Mouse (Mus musculus) CH12.LX (cell line): ENCODE data around the gene Selenov. TPM values are rescaled to one million over a fixed set of nuclear protein-coding genes. Genes with fewer than 3 reads are reported as not detected.
A peak's percentile ranks its signal among the peaks of the same experiment; 100 is the strongest.

Experiments
- DNase-seq: peaks from one replicate; pipeline ENCODE4 v3.0.0-alpha.2; 2013; ENCODE audit errors: extremely low read depth
- H3K27ac ChIP-seq: 2 replicates; pipeline ENCODE4 v1.5.1; 2012; ENCODE audit warnings: low read depth, mild to moderate bottlenecking, control low read depth, moderate library complexity; ENCODE audit not compliant: insufficient read depth
- H3K27me3 ChIP-seq: replicated peaks from 2 replicates; pipeline ENCODE3; 2012; ENCODE audit warnings: inconsistent platforms
- H3K36me3 ChIP-seq, 2 experiments: replicated peaks in 1 of 2; 2 replicates each; pipeline versions ENCODE3 to v1.6.1; 2012; ENCODE audit warnings: inconsistent platforms in 1 of 2, low read length in 1 of 2, mild to moderate bottlenecking in 1 of 2, mixed read lengths in 1 of 2, moderate library complexity in 1 of 2; ENCODE audit not compliant: control insufficient read depth in 1 of 2, insufficient read depth in 1 of 2
- H3K4me1 ChIP-seq, 2 experiments: 2 replicates each; pipeline ENCODE4 v1.6.1; 2012; ENCODE audit warnings: inconsistent platforms in 1 of 2, moderate library complexity in 1 of 2; ENCODE audit not compliant: insufficient read depth in 2 of 2, control insufficient read depth in 1 of 2
- H3K4me2 ChIP-seq: 2 replicates; pipeline ENCODE4 v1.6.1; 2012; ENCODE audit warnings: low read depth, mild to moderate bottlenecking, control low read depth; ENCODE audit not compliant: poor library complexity, insufficient read depth, severe bottlenecking
- H3K4me3 ChIP-seq, 3 experiments: fragments of 150-350 bp in 1 of 3; sonication (generic) in 1 of 3; replicated peaks in 1 of 3; 2 replicates each; pipeline versions ENCODE3 to v1.5.1; 2011 to 2012; ENCODE audit warnings: low read depth in 2 of 3, low read length in 2 of 3, mild to moderate bottlenecking in 2 of 3, moderate library complexity in 2 of 3, control low read depth in 1 of 3, improper control_type of control experiment in 1 of 3, inconsistent platforms in 1 of 3, mixed read lengths in 1 of 3; ENCODE audit not compliant: poor library complexity in 1 of 3
- H3K79me2 ChIP-seq: replicated peaks from 2 replicates; pipeline ENCODE4 v1.6.1; 2012; ENCODE audit warnings: mild to moderate bottlenecking, moderate library complexity; ENCODE audit not compliant: control insufficient read depth, poor library complexity, insufficient read depth, severe bottlenecking; ENCODE audit errors: extremely low read depth
- H3K9ac ChIP-seq: 2 replicates; pipeline ENCODE4 v1.6.1; 2012; ENCODE audit warnings: low read depth, mild to moderate bottlenecking, control low read depth, moderate library complexity; ENCODE audit not compliant: insufficient read depth
- H3K9me3 ChIP-seq: replicated peaks from 2 replicates; pipeline ENCODE3; 2012; ENCODE audit warnings: low read length, inconsistent platforms, mixed read lengths
- BHLHE40 ChIP-seq: IDR thresholded peaks from 2 replicates; pipeline ENCODE4 v1.6.1; 2011; ENCODE audit warnings: mild to moderate bottlenecking, low read depth, low read length, improper control_type of control experiment
- CHD1 ChIP-seq: IDR thresholded peaks from 2 replicates; pipeline ENCODE4 v1.6.1; 2012; ENCODE audit warnings: low read depth, low read length, improper control_type of control experiment, inconsistent platforms
- CTCF ChIP-seq, 2 experiments: IDR thresholded peaks in 1 of 2; conservative IDR thresholded peaks in 1 of 2; 2 replicates each; pipeline ENCODE4 v1.5.1; 2011 to 2012; ENCODE audit warnings: low read depth in 2 of 2, low read length in 2 of 2, improper control_type of control experiment in 1 of 2, inconsistent platforms in 1 of 2, mild to moderate bottlenecking in 1 of 2, moderate library complexity in 1 of 2
- EP300 ChIP-seq: IDR thresholded peaks from 2 replicates; pipeline ENCODE4 v1.6.1; 2011; ENCODE audit warnings: low read length, improper control_type of control experiment
- GABPA ChIP-seq: IDR thresholded peaks from 2 replicates; pipeline ENCODE4 v1.6.1; 2012; ENCODE audit warnings: low read depth, low read length, improper control_type of control experiment, inconsistent platforms; ENCODE audit not compliant: insufficient replicate concordance
- JUN ChIP-seq: IDR thresholded peaks from 2 replicates; pipeline ENCODE4 v1.6.1; 2011; ENCODE audit warnings: low read depth, mild to moderate bottlenecking, low read length, improper control_type of control experiment, moderate library complexity; ENCODE audit not compliant: insufficient read depth
- MAX ChIP-seq: IDR thresholded peaks from 2 replicates; pipeline ENCODE4 v1.6.1; 2011; ENCODE audit warnings: low read length, improper control_type of control experiment
- MEF2A ChIP-seq: IDR thresholded peaks from 2 replicates; pipeline ENCODE4 v1.6.1; 2014; ENCODE audit warnings: low read depth, mild to moderate bottlenecking, inconsistent platforms, low read length, improper control_type of control experiment, borderline replicate concordance
- MXI1 ChIP-seq: IDR thresholded peaks from 2 replicates; pipeline ENCODE4 v1.6.1; 2011; ENCODE audit warnings: mild to moderate bottlenecking, low read depth, low read length, improper control_type of control experiment
- MYC ChIP-seq: IDR thresholded peaks from 2 replicates; pipeline ENCODE4 v1.6.1; 2011; ENCODE audit warnings: low read depth, mild to moderate bottlenecking, improper control_type of control experiment, low read length
- NRF1 ChIP-seq: IDR thresholded peaks from 2 replicates; pipeline ENCODE4 v1.6.1; 2014; ENCODE audit warnings: low read depth, mild to moderate bottlenecking, inconsistent platforms, low read length, improper control_type of control experiment, moderate library complexity
- POLR2AphosphoS2 ChIP-seq: IDR thresholded peaks from 2 replicates; pipeline ENCODE4 v1.6.1; 2011; ENCODE audit warnings: low read depth, low read length, improper control_type of control experiment
- RAD21 ChIP-seq: IDR thresholded peaks from 2 replicates; pipeline ENCODE4 v1.6.1; 2011; ENCODE audit warnings: low read depth, mild to moderate bottlenecking, low read length, improper control_type of control experiment, moderate library complexity
- RCOR1 ChIP-seq: conservative IDR thresholded peaks from 2 replicates; pipeline ENCODE4 v1.6.1; 2012; ENCODE audit warnings: low read depth, mild to moderate bottlenecking, inconsistent platforms, low read length, improper control_type of control experiment
- SIN3A ChIP-seq: IDR thresholded peaks from 2 replicates; pipeline ENCODE4 v1.6.1; 2012; ENCODE audit warnings: low read length, improper control_type of control experiment, inconsistent platforms
- USF2 ChIP-seq: conservative IDR thresholded peaks from 2 replicates; pipeline ENCODE4 v1.6.1; 2011; ENCODE audit warnings: low read depth, low read length, improper control_type of control experiment
- ZC3H11A ChIP-seq: IDR thresholded peaks from 2 replicates; pipeline ENCODE4 v1.6.1; 2012; ENCODE audit warnings: low read depth, mild to moderate bottlenecking, inconsistent platforms, low read length, improper control_type of control experiment
- dilution Hi-C: fragments of 300-500 bp; cut with MboI; formaldehyde crosslinking; loops from 2 replicates; pipeline ENCODE4 v1.14.3; 2020; ENCODE audit warnings: low sequenced_read_pairs; ENCODE audit not compliant: extremely low pct_unique_long_range_greater_than_20kb, extremely low pct_ligation_motif_present
- in situ Hi-C: fragments of 300-500 bp; cut with MboI; formaldehyde crosslinking; loops from 3 replicates; pipeline ENCODE4 v1.14.3; 2019; ENCODE audit warnings: low sequenced_read_pairs, low pct_ligation_motif_present, low pct_unique_long_range_greater_than_20kb, mixed read lengths
- polyA plus RNA-seq: library from polyadenylated mRNA; unstranded; fragments of >175 nt; gene quantifications from 2 replicates; pipeline ENCODE4 v1.2.1, GENCODE M21; 2012; ENCODE audit warnings: low read depth; ENCODE audit not compliant: insufficient read length
- total RNA-seq, 2 experiments: library from RNA; depleted of rRNA; stranded (reverse); fragments of 300-350 nt in 1 of 2; fragments of >200 nt in 1 of 2; gene quantifications; 2 replicates each; pipeline ENCODE4 v1.2.3; 2012 to 2014

Selenov gene
- total and polyA plus RNA-seq, 3 experiments = not detected

- no peak within 1 kb of the TSS for H3K4me3 ChIP-seq
- H3K36me3 ChIP-seq = no peaks in the 10 kb centered on the region
- H3K9ac ChIP-seq = no peak within 1 kb of the TSS
- H3K27ac ChIP-seq = no peak within 1 kb of the TSS
- peaks cover 8% of the 10 kb centered on the region for H3K27me3 ChIP-seq
- H3K79me2 ChIP-seq = no peaks in the 10 kb centered on the region
- in situ Hi-C loops (no loop called here), dilution Hi-C loops (no loop called here)
- H3K4me1 ChIP-seq = no peaks in the 10 kb centered on the region
- H3K4me2 ChIP-seq = no peak within 1 kb of the TSS
- TF ChIP-seq USF2 (no peak), MAX (no peak), EP300 (no peak), CHD1 (no peak), BHLHE40 (no peak)
- peaks cover 17% of the 10 kb centered on the region for H3K9me3 ChIP-seq
- DNase-seq = no peak
These were observed 23.6 kb downstream of the Selenov start, which contains the start of gene Eid2 for GRCm38 (mm10) chr7:28267129-28268041. Eid2 (plus strand) TSS chr7:28267881.

DNA sequence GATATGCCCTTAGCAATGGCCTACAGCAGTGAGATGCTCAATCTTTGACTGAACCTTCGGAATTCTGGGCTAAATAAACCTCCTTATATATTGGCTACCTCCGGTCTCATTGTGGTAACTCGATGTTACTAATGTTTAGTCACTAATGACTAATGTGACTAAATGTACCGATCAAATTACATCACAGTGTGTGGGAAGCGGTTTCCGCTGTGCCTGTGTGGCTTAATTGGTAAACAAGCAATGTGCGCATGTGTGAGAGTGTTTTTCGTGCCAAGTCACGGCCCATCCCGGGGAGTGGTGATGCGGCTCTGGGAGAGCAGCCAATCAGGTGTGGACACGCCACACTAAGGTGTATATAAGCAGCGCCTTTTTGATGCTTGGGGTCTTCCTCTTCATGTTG is 25.6 kb downstream of the Selenov start:
- no peak overlapping the region for H3K9ac ChIP-seq
- H3K4me1 ChIP-seq = no peaks in the 10 kb centered on the region
- H3K4me2 ChIP-seq = no peak overlapping the region
- TF ChIP-seq JUN (no peak), ZC3H11A (no peak), EP300 (no peak), POLR2AphosphoS2 (no peak)
- TF ChIP-seq, all 38 proteins: peak for 0
- peaks cover 13% of the 10 kb centered on the region for H3K27me3 ChIP-seq
- dilution Hi-C loops (no loop called here), in situ Hi-C loops (no loop called here)
- DNase-seq = no peak
- H3K4me3 ChIP-seq = no peak overlapping the region
- no peaks in the 10 kb centered on the region for H3K36me3 ChIP-seq
- no peak overlapping the region for H3K27ac ChIP-seq
- no peaks in the 10 kb centered on the region for H3K79me2 ChIP-seq
- peaks cover 13% of the 10 kb centered on the region for H3K9me3 ChIP-seq

DNA sequence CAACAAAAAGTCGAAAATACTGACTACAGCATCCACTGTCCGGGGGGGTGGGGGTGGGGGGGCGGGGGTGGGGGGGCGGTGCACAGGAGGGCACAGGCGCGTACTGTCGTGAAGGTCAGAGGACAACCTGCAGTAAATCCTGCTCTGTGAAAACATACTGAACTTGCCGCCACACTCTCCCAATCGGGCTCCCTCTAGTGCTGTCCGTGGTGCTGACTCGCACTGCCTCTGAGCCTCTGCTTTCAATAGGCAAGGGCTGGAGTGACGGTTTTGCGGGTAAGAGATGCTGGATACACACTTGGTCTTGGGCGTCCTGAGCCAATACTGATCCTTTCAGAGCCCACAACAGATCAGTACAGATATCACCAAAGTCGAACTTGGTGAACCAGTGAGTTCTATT is 27.2 kb downstream of the Selenov start:
- in situ Hi-C loops = no loop called here
- peak; percentile 53 for DNase-seq
- H3K4me2 ChIP-seq = no peak overlapping the region

More for the DNA sequence above, 27.2 kb downstream of the Selenov start:
- H3K9me3 ChIP-seq = peaks cover 10% of the 10 kb centered on the region
- peaks cover 13% of the 10 kb centered on the region for H3K27me3 ChIP-seq
- H3K36me3 ChIP-seq = no peaks in the 10 kb centered on the region
- dilution Hi-C loops = no loop called here
- H3K79me2 ChIP-seq = no peaks in the 10 kb centered on the region
- no peak overlapping the region for H3K9ac ChIP-seq
- no peak overlapping the region for H3K27ac ChIP-seq
- TF ChIP-seq CTCF (conservative IDR thresholded peaks at IDR 0.05 in 1 of 2, IDR thresholded peaks at IDR 0.05 in 1 of 2; ENCODE audit: low read depth in 2 of 2, low read length in 2 of 2) (no peak), BHLHE40 (no peak), MEF2A (no peak), EP300 (no peak), NRF1 (no peak), MXI1 (peak; percentile 34; the same call in 1 of the 2 replicates), JUN (no peak), RAD21 (no peak), MYC (no peak), GABPA (no peak), SIN3A (peak; percentile 53; the same call in 1 of the 2 replicates), RCOR1 (no peak)
- H3K4me1 ChIP-seq = no peaks in the 10 kb centered on the region
- H3K4me3 ChIP-seq = no peak overlapping the region
